Mouse (Mus musculus) G1E (cell line): ENCODE measurements around the gene Gltp. TPM values are rescaled to one million over a fixed set of nuclear protein-coding genes. Genes with fewer than 3 reads are reported as not detected.

ENCODE experiments used
- ATAC-seq: 2 replicates; pipeline ENCODE4 v1.8.0; 2016; ENCODE audit warnings: mild to moderate bottlenecking; ENCODE audit not compliant: insufficient number of reproducible peaks, poor library complexity, low FRiP score, severe bottlenecking; ENCODE audit errors: extremely low read depth
- DNase-seq: peaks from one replicate; pipeline ENCODE4 v3.0.0; 2012; ENCODE audit warnings: low spot score
- H3K27me3 ChIP-seq: 2 replicates; pipeline ENCODE4 v1.6.1; 2012; ENCODE audit warnings: mild to moderate bottlenecking, low read length, inconsistent platforms; ENCODE audit not compliant: insufficient read depth
- H3K36me3 ChIP-seq: replicated peaks from 2 replicates; pipeline ENCODE3; 2012; ENCODE audit warnings: mild to moderate bottlenecking, inconsistent platforms
- H3K4me1 ChIP-seq: 2 replicates; pipeline ENCODE4 v1.6.1; 2012; ENCODE audit warnings: low read depth, low read length, inconsistent platforms, mixed read lengths; ENCODE audit not compliant: insufficient read depth
- H3K4me3 ChIP-seq: 2 replicates; pipeline ENCODE4 v1.5.1; 2012; ENCODE audit warnings: low read depth, mild to moderate bottlenecking, inconsistent platforms, low read length, moderate library complexity, mixed read lengths
- H3K9me3 ChIP-seq: replicated peaks from 2 replicates; pipeline ENCODE4 v1.6.1; 2012; ENCODE audit warnings: inconsistent platforms
- CTCF ChIP-seq: IDR thresholded peaks from 2 replicates; pipeline ENCODE4 v1.5.1; 2012; ENCODE audit warnings: low read depth, low read length, inconsistent platforms, mixed read lengths
- GATA1 ChIP-seq: IDR thresholded peaks from 2 replicates; pipeline ENCODE4 v1.6.1; 2012; ENCODE audit warnings: borderline replicate concordance, low read length, inconsistent platforms, mixed read lengths
- GATA2 ChIP-seq: IDR thresholded peaks from 2 replicates; pipeline ENCODE4 v1.6.1; 2012; ENCODE audit warnings: low read depth, low read length, inconsistent platforms, borderline replicate concordance
- POLR2AphosphoS5 ChIP-seq: IDR thresholded peaks from 2 replicates; pipeline ENCODE4 v1.6.1; 2012; ENCODE audit warnings: low read depth, low read length, inconsistent platforms; ENCODE audit not compliant: insufficient replicate concordance
- TAL1 ChIP-seq: conservative IDR thresholded peaks from 2 replicates; pipeline ENCODE4 v1.6.1; 2012; ENCODE audit warnings: low read depth, low read length, inconsistent platforms, mixed read lengths
- polyA plus RNA-seq: library from polyadenylated mRNA; stranded (reverse); fragments of >175 nt; gene quantifications from 2 replicates; pipeline ENCODE4 v1.2.3, GENCODE M21; 2012
- total RNA-seq, 2 experiments: library from RNA; stranded (forward) in 1 of 2; stranded (reverse) in 1 of 2; fragments of 200-1000 nt in 1 of 2; fragments of >200 nt in 1 of 2; fragmentation: Nextera tagmentation in 1 of 2; gene quantifications; 2 replicates each; pipeline ENCODE4 v1.2.3; 2014 to 2017

Gltp gene
- total and polyA plus RNA-seq, 3 experiments, result 34.6 to 85.0 (median 48.0) TPM

DNA sequence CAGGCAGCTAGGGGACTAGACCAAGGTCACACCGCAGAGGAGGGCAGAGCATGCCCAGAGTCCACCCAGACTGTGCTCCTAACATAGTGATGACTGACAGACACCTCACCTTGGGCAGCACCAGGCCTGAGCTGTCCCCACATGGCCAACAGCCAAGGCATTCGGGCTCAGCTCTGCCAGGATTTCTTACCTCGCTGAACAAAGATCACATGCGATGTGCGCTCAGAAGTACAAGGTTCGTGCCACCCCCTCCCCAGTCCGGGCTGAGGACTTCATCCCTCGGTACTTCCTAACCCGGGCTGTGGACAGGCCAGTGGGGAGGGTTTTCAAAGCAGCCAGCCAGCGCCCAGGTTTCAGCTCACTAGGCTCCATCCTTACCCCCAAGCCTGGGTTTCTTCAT, 33.4 kb downstream of the Gltp start:
- no peak overlapping the region for H3K4me3 ChIP-seq
- H3K27me3 ChIP-seq, result peaks cover 65% of the 10 kb centered on the region
- TF ChIP-seq POLR2AphosphoS5 (no peak), GATA2 (no peak), CTCF (no peak), TAL1 (no peak), GATA1 (no peak)
- H3K9me3 ChIP-seq, result no peaks in the 10 kb centered on the region
- ATAC-seq, result no peak
- peaks cover 7% of the 10 kb centered on the region; the same call in 1 of the 2 replicates for H3K4me1 ChIP-seq
- no peak for DNase-seq
- H3K36me3 ChIP-seq, result no peaks in the 10 kb centered on the region

DNA sequence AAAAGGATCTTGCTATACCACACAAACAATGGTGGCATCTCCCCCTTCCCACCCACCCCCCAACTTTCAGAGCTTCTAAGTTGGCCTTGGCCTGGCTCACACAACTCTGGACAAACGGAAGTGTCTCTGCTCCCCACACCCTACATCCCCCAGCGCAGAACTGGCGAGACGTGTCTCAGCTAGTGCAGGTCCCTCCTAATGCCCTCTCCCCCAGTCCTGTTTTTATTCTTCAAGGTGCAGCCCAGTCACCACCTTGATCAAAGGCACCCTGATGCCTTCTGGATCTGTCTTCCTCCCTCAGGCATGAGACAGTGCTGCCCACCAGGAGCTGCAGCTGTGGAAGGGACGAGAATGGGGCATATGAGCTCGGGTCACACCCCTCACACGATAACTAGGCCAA, 34.5 kb downstream of the Gltp start:
- H3K4me1 ChIP-seq, result peaks cover 7% of the 10 kb centered on the region; the same call in 1 of the 2 replicates
- ATAC-seq (no peak), DNase-seq (no peak)
- no peak overlapping the region for H3K4me3 ChIP-seq
- no peak for TF ChIP-seq CTCF
- no peak for TF ChIP-seq POLR2AphosphoS5
- TF ChIP-seq GATA2, result no peak
- no peak for TF ChIP-seq GATA1
- no peaks in the 10 kb centered on the region for H3K9me3 ChIP-seq
- peaks cover 61% of the 10 kb centered on the region for H3K27me3 ChIP-seq
- H3K36me3 ChIP-seq, result no peaks in the 10 kb centered on the region

GRCm38 (mm10) chr5:114655721-114656120, 35.1 kb downstream of the Gltp start:
- no peak for TF ChIP-seq POLR2AphosphoS5
- DNase-seq, result no peak
- peaks cover 3% of the 10 kb centered on the region; the same call in 1 of the 2 replicates for H3K4me1 ChIP-seq
- no peak for ATAC-seq
- H3K4me3 ChIP-seq, result no peak overlapping the region
- peaks cover 65% of the 10 kb centered on the region for H3K27me3 ChIP-seq
- H3K36me3 ChIP-seq, result no peaks in the 10 kb centered on the region
- H3K9me3 ChIP-seq, result no peaks in the 10 kb centered on the region

DNA sequence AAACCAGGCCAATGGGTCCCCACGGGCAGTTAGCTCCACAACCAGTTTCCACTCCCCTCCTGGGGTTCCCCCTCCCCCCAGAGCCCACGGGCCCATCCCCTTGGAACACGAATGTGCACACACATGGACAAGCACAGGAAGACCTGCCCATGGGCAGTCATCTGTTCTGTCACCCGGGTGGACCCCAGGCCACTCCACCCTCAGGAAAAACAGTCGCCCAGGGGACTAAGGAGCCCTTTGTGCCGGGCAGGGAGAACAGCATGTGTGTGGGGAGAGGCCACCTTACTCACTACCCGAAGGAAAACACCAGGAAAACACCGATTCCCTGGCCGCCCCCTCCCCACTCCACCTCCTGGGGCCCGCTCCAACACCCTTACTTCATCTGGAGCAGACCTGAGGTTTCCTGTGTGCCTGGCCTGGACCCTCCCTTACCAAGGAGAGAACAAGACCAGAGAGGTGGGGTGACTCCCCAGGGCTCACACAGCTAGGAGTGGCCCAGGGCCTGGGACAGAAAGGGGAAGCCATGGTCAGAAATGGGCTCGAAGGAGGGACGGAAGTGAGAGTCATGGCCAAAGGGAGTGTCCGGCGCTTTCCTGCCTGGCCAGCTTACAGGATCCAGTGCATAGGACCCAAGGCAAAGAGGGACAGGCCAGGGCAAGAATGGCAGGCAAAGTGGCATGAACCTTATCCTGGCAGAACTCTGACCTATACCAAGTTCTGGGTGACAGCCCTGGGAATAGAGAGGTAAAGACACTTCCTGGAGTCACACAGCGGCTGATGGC, 36.9 kb downstream of the Gltp start:
- Histone ChIP-seq H3K36me3 (no peaks in the 10 kb centered on the region), H3K4me3 (no peak overlapping the region), H3K27me3 (peaks cover 65% of the 10 kb centered on the region), H3K4me1 (no peaks in the 10 kb centered on the region), H3K9me3 (no peaks in the 10 kb centered on the region)
- TF ChIP-seq GATA2, result no peak
- TF ChIP-seq TAL1, result no peak
- TF ChIP-seq GATA1, result no peak
- no peak for TF ChIP-seq CTCF
- no peak for TF ChIP-seq POLR2AphosphoS5
- ATAC-seq (no peak), DNase-seq (no peak)

GRCm38 (mm10) chr5:114651449-114651848, 39.3 kb downstream of the Gltp start:
- Histone ChIP-seq H3K36me3 (no peaks in the 10 kb centered on the region), H3K9me3 (no peaks in the 10 kb centered on the region), H3K4me1 (peaks cover 7% of the 10 kb centered on the region; the same call in 1 of the 2 replicates), H3K4me3 (no peak overlapping the region), H3K27me3 (peaks cover 71% of the 10 kb centered on the region)
- TF ChIP-seq CTCF (no peak), POLR2AphosphoS5 (no peak), TAL1 (no peak), GATA1 (no peak), GATA2 (no peak)
- DNase-seq (no peak), ATAC-seq (no peak)

GRCm38 (mm10) chr5:114651002-114651401, 39.8 kb downstream of the Gltp start:
- no peak for TF ChIP-seq TAL1
- no peak for TF ChIP-seq POLR2AphosphoS5
- TF ChIP-seq GATA2, result no peak
- no peak for TF ChIP-seq GATA1
- no peak for TF ChIP-seq CTCF
- H3K4me1 ChIP-seq, result peaks cover 8% of the 10 kb centered on the region; the same call in 1 of the 2 replicates
- no peaks in the 10 kb centered on the region for H3K36me3 ChIP-seq
- H3K4me3 ChIP-seq, result no peak overlapping the region
- no peaks in the 10 kb centered on the region for H3K9me3 ChIP-seq
- ATAC-seq, result no peak
- no peak for DNase-seq
- peaks cover 69% of the 10 kb centered on the region for H3K27me3 ChIP-seq

DNA sequence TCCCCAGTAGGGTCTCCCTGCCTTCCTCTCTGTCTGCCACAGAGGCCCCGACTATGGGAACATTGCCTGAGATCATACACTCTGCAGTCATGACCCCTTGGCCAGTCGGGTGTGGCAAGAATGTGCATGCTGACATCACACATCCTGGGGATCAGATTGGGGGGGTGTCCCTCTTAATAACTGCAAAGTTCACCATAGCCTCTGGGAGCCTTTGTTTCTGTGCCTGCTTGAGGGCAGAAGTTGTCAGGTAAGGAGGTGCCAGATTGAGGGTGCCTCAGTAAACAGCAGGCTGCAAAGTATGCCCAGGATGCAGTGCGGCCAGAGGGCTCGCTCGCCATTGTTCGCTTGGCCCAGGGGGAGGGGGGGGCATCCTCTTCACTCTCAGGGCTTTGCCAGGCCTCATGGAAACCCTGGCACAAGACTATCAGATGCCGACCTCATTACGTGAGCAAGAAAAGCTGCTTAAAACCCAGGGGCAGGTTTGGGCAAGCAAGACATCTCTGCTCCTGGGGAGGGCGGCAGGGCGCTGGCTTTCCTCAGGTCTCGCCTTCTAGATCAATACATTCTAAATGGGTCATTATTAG, 42.0 kb downstream of the Gltp start:
- ATAC-seq (no peak), DNase-seq (no peak)
- no peaks in the 10 kb centered on the region for H3K36me3 ChIP-seq
- no peak overlapping the region for H3K4me3 ChIP-seq
- peaks cover 63% of the 10 kb centered on the region for H3K27me3 ChIP-seq
- peaks cover 16% of the 10 kb centered on the region for H3K4me1 ChIP-seq
- TF ChIP-seq TAL1, result no peak
- no peak for TF ChIP-seq GATA2
- no peak for TF ChIP-seq POLR2AphosphoS5
- TF ChIP-seq GATA1, result no peak
- no peak for TF ChIP-seq CTCF
- H3K9me3 ChIP-seq, result no peaks in the 10 kb centered on the region
